Mouse (Mus musculus) liver, embryonic 14.5 days (tissue): Measurements from ENCODE around the gene Synm.

Experiments
- CTCF ChIP-seq: IDR thresholded peaks from 2 replicates; pipeline ENCODE4 v1.5.1; 2016; ENCODE audit warnings: antibody characterized with exemption, low read depth, control low read depth
- EP300 ChIP-seq: IDR thresholded peaks from 2 replicates; pipeline ENCODE4 v1.6.1; 2016; ENCODE audit warnings: antibody characterized with exemption, low read depth

DNA sequence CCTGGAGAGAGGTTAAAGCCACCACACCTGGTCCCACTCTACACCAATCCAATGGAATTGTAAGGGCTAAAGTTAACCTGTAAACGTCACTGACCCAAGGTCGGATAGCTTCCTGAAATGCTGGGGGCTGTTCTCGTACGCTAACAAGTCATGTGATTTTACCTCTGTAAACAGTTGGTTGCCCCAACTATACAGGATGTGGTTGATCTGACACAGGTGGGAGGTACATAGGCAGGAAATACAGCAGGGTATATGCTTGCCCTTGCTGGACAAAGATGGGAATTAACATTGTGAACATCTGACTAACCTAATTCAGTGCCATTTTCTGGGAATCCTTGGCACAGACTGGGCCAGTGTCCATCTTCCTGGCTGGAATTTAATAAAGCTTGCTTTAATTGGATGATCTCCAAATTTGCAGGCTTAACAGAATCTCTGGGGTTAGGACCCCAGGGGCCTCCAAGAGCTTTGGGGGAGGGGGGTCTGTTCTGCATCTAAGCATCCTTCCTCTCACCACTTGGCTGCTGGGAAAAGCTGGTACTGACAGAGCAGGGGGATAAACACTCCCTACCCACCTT lies 11.7 kb downstream of the Synm start:
- TF ChIP-seq CTCF (no peak), EP300 (no peak)
